Mouse (Mus musculus) midbrain, embryonic 11.5 days (tissue): Measurements from ENCODE around the gene St6galnac6. TPM values are rescaled to one million over a fixed set of nuclear protein-coding genes. Genes with fewer than 3 reads are reported as not detected.

Experiments used
- ATAC-seq: fragments of 200-750 bp; cut with Nextera tagmentation; 2 replicates; pipeline ENCODE4 v1.8.0; 2017; ENCODE audit warnings: moderate TSS enrichment, moderate library complexity; ENCODE audit not compliant: low FRiP score
- DNase-seq: peaks from one replicate; pipeline ENCODE4 v3.0.0; 2015; ENCODE audit warnings: low spot score; ENCODE audit errors: missing footprints
- H3K27ac ChIP-seq: fragments of 300-500 bp; sonication (generic); 2 replicates; pipeline ENCODE4 v1.5.1; 2014; ENCODE audit warnings: low read depth, low read length
- H3K27me3 ChIP-seq: fragments of 300-500 bp; sonication (generic); 2 replicates; pipeline ENCODE4 v1.6.1; 2014; ENCODE audit warnings: mild to moderate bottlenecking, low read length, moderate library complexity, mixed read lengths; ENCODE audit not compliant: control insufficient read depth, insufficient read depth
- H3K36me3 ChIP-seq: fragments of 300-500 bp; sonication (generic); 2 replicates; pipeline ENCODE4 v1.6.1; 2014; ENCODE audit warnings: mild to moderate bottlenecking, low read length, moderate library complexity, mixed read lengths; ENCODE audit not compliant: control insufficient read depth, insufficient read depth
- H3K4me1 ChIP-seq: fragments of 300-500 bp; sonication (generic); 2 replicates; pipeline ENCODE4 v1.6.1; 2014; ENCODE audit warnings: low read length; ENCODE audit not compliant: control insufficient read depth, insufficient read depth
- H3K4me2 ChIP-seq: fragments of 300-500 bp; sonication (generic); 2 replicates; pipeline ENCODE4 v1.6.1; 2014; ENCODE audit warnings: mild to moderate bottlenecking, moderate library complexity
- H3K4me3 ChIP-seq: fragments of 300-500 bp; sonication (generic); 2 replicates; pipeline ENCODE4 v1.5.1; 2014; ENCODE audit warnings: low read depth, low read length
- H3K9ac ChIP-seq: fragments of 300-500 bp; sonication (generic); 2 replicates; pipeline ENCODE4 v1.6.1; 2014; ENCODE audit warnings: low read length
- H3K9me3 ChIP-seq: fragments of 300-500 bp; sonication (generic); 2 replicates; pipeline ENCODE4 v1.6.1; 2016; ENCODE audit warnings: low read length; ENCODE audit not compliant: control insufficient read depth
- WGBS: fragments of 180-500 bp; shearing (Covaris S2); extraction: QIAGEN DNeasy Blood & Tissue Kit; methylation state at CpG from one replicate; pipeline ENCODE4 v1.1.7; 2014; 5-methylcytosine and 5-hydroxymethylcytosine counted together
- polyA plus RNA-seq: library from polyadenylated mRNA; unstranded; fragments of >200 nt; fragmentation: Nextera tagmentation; extraction: Ambion mirVana; gene quantifications from 2 replicates; pipeline ENCODE4 v1.2.1, GENCODE M21; 2014

The St6galnac6 gene
- polyA plus RNA-seq, 1 experiment from 2014 or later: 4.5 TPM

DNA sequence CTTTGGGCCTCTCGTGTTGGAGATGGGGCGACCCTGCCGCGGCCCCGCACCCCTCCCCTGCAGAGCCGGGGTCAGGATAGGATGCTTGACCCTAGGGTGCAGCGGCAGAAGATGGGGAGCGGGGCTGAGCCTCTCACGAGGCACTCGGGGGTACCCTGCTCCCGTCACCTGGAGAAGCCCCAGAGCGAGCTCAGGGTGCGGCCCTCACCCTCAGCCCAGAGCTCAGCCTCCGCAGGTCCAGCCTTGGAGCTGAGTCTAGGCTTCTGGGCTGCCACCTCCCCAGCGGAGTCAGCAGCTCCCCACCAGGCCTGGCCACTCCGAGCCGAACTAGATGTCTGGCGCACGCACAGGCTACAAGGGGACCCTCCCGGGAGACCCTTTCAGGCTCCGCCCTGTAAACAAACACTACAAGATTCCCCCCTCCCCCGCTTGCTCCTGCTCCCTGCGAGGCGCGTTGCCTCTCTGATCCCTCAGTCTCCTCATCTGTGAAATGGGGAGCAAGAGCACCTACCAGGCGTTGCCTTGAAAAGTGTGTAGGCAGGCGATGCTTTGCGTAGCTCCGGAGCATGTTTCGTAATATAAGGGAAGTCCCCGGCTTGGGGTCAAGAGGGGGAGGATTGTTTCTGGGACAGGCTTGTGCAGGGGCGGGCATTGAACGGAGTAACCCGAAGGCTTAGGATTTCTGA, 7.9 kb downstream of the St6galnac6 start:
- peak overlapping the region; percentile 68 for H3K4me3 ChIP-seq
- 8% methylated on average over 34 of the region's 34 CpGs for WGBS
- peak; percentile 92 for DNase-seq
- peak overlapping the region; percentile 78 for H3K9ac ChIP-seq
- peak; percentile 22 for ATAC-seq
- H3K9me3 ChIP-seq: no peaks in the 10 kb centered on the region
- H3K27ac ChIP-seq: no peak overlapping the region
- H3K4me2 ChIP-seq: peak overlapping the region; percentile 93
- peaks cover 21% of the 10 kb centered on the region for H3K4me1 ChIP-seq
- H3K36me3 ChIP-seq: no peaks in the 10 kb centered on the region
- no peaks in the 10 kb centered on the region; the same call in 1 of the 2 replicates for H3K27me3 ChIP-seq

DNA sequence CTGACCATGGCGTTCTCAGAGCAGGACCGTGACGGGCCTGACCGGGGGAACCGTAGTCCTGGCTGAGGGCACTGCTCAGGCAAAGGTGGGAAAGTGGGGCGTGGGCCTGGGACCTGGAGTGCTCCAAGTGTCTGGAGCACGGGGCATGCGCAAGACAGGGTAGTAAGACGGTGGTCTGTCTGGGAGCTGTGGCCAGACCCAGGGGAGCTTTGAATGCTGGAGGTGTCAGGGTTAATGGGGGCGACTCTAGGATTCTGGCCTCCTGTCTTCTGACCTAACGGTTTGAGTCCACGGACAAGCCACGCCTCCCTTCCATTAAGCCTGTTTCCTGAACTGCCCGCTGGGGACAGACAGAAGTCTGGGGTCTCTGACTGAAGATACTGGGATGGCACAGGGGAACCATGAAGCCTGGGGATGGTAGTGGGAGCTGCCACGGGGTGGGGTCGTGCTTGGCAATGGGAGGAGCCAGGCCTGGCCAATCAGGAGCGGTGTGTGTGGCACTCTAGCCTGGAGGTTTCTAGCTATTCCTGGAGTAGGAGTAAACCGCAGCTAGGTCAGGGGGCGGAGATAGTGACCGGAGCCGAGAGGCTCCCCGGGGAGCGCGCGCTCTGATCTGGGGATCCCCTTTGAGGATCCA, 8.8 kb downstream of the St6galnac6 start:
- no peaks in the 10 kb centered on the region for H3K9me3 ChIP-seq
- peaks cover 21% of the 10 kb centered on the region for H3K4me1 ChIP-seq
- no peak overlapping the region for H3K27ac ChIP-seq
- peak; percentile 96 for DNase-seq
- 7% methylated on average over 25 of the region's 25 CpGs for WGBS
- H3K9ac ChIP-seq: 0 out of 2 replicates have a peak overlapping the region, but pooled peaks have one; percentile 9
- 0 out of 2 replicates have a peak overlapping the region, but pooled peaks have one; percentile 68 for H3K4me3 ChIP-seq
- H3K36me3 ChIP-seq: no peaks in the 10 kb centered on the region
- H3K27me3 ChIP-seq: no peaks in the 10 kb centered on the region; the same call in 1 of the 2 replicates
- H3K4me2 ChIP-seq: peak overlapping the region; percentile 32
- peak; percentile 55; the same call in 1 of the 2 replicates for ATAC-seq

- Histone ChIP-seq H3K4me3 (0 out of 2 replicates have a peak overlapping the region, but pooled peaks have one; percentile 5), H3K9ac (no peak overlapping the region), H3K4me1 (peaks cover 21% of the 10 kb centered on the region), H3K27ac (no peak overlapping the region), H3K27me3 (no peaks in the 10 kb centered on the region; the same call in 1 of the 2 replicates), H3K36me3 (no peaks in the 10 kb centered on the region), H3K9me3 (no peaks in the 10 kb centered on the region), H3K4me2 (peak overlapping the region; percentile 32)
- WGBS: 40% methylated on average over 18 of the region's 18 CpGs
- ATAC-seq: no peak
- DNase-seq: no peak
Measured at GRCm38 (mm10) chr2:32608778-32609435, 9.4 kb downstream of the St6galnac6 start.

- 20% methylated on average over 23 of the region's 23 CpGs for WGBS
- Histone ChIP-seq H3K36me3 (no peaks in the 10 kb centered on the region), H3K9ac (peak overlapping the region; percentile 36), H3K4me2 (peak overlapping the region; percentile 49), H3K4me3 (peak overlapping the region; percentile 26), H3K4me1 (peaks cover 21% of the 10 kb centered on the region), H3K27me3 (no peaks in the 10 kb centered on the region; the same call in 1 of the 2 replicates), H3K27ac (no peak overlapping the region), H3K9me3 (no peaks in the 10 kb centered on the region)
- ATAC-seq (no peak), DNase-seq (peak; percentile 91)
Measured at GRCm38 (mm10) chr2:32610610-32611229, 11.2 kb downstream of the St6galnac6 start.

GRCm38 (mm10) chr2:32612274-32612673, 12.8 kb downstream of the St6galnac6 start:
- no peaks in the 10 kb centered on the region for H3K9me3 ChIP-seq
- no peak overlapping the region for H3K27ac ChIP-seq
- H3K36me3 ChIP-seq: no peaks in the 10 kb centered on the region
- peaks cover 17% of the 10 kb centered on the region for H3K4me1 ChIP-seq
- DNase-seq (no peak), ATAC-seq (no peak)
- H3K27me3 ChIP-seq: no peaks in the 10 kb centered on the region; the same call in 1 of the 2 replicates
- WGBS: 64% methylated on average over 26 of the region's 26 CpGs
- H3K4me2 ChIP-seq: no peak overlapping the region
- no peak overlapping the region for H3K4me3 ChIP-seq
- no peak overlapping the region for H3K9ac ChIP-seq

GRCm38 (mm10) chr2:32617109-32617508, 17.6 kb downstream of the St6galnac6 start:
- Histone ChIP-seq H3K9ac (no peak overlapping the region), H3K27ac (no peak overlapping the region), H3K9me3 (no peaks in the 10 kb centered on the region; the same call in 1 of the 2 replicates), H3K4me3 (no peak overlapping the region), H3K36me3 (no peaks in the 10 kb centered on the region; the same call in 1 of the 2 replicates), H3K27me3 (no peaks in the 10 kb centered on the region), H3K4me1 (peaks cover 12% of the 10 kb centered on the region), H3K4me2 (no peak overlapping the region)
- WGBS: 94% methylated on average over 1 of the region's 1 CpGs
- no peak for ATAC-seq
- DNase-seq: no peak

GRCm38 (mm10) chr2:32617601-32618000, 18.1 kb downstream of the St6galnac6 start:
- Histone ChIP-seq H3K27ac (no peak overlapping the region), H3K4me3 (no peak overlapping the region), H3K4me2 (no peak overlapping the region), H3K4me1 (peaks cover 12% of the 10 kb centered on the region), H3K27me3 (no peaks in the 10 kb centered on the region), H3K36me3 (no peaks in the 10 kb centered on the region; the same call in 1 of the 2 replicates), H3K9ac (no peak overlapping the region), H3K9me3 (no peaks in the 10 kb centered on the region; the same call in 1 of the 2 replicates)
- WGBS: 91% methylated on average over 4 of the region's 4 CpGs
- DNase-seq (no peak), ATAC-seq (no peak)

- 70% methylated on average over 9 of the region's 9 CpGs for WGBS
- H3K4me3 ChIP-seq: no peak overlapping the region
- DNase-seq: no peak
- no peak for ATAC-seq
- H3K9me3 ChIP-seq: no peaks in the 10 kb centered on the region; the same call in 1 of the 2 replicates
- H3K27me3 ChIP-seq: no peaks in the 10 kb centered on the region
- H3K27ac ChIP-seq: no peak overlapping the region
- H3K36me3 ChIP-seq: no peaks in the 10 kb centered on the region; the same call in 1 of the 2 replicates
- H3K9ac ChIP-seq: no peak overlapping the region
- H3K4me2 ChIP-seq: no peak overlapping the region
- H3K4me1 ChIP-seq: peaks cover 12% of the 10 kb centered on the region
Measured at GRCm38 (mm10) chr2:32618051-32618450, 18.5 kb downstream of the St6galnac6 start.
